Mouse (Mus musculus): ENCODE measurements around the gene Acox3. TPM values are rescaled to one million over a fixed set of nuclear protein-coding genes. Genes with fewer than 3 reads are reported as not detected.

The Acox3 gene
- polyA plus RNA-seq, 1 experiment from 2014 or later = 11.4 TPM

DNA sequence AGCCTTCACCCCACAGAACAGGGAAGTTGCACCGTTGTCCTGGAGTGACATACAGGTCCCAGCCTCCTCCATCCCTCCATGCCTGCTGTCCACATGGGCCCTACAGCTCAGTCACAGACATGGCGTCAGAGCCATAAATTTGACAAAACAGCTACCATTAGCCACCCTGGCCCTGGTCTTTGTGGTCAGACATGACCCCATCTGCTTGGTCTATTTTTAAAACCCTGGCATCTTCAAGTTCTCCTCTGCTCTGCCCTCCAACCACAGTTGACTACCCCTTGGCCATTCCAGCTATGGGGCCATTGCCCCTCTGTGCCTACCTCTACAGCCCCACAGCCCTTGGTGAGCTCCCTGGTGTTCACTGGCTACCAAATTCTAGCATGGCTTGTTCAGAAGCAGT lies 27.1 kb downstream of the Acox3 start:
- Histone ChIP-seq H3K4me3 (ENCODE audit: low read depth, low read length) (no peak overlapping the region), H3K27ac (ENCODE audit: low read depth, low read length) (no peak overlapping the region), H3K9me3 (replicated peaks; ENCODE audit: control insufficient read depth, low read length) (no peaks in the 10 kb centered on the region), H3K9ac (ENCODE audit: low read depth, low read length) (no peak overlapping the region), H3K36me3 (ENCODE audit: control insufficient read depth, insufficient read depth, low read length) (no peaks in the 10 kb centered on the region; the same call in none of the 2 replicates), H3K4me2 (no peak overlapping the region), H3K4me1 (ENCODE audit: control insufficient read depth, insufficient read depth, low read length) (peaks cover 17% of the 10 kb centered on the region), H3K27me3 (ENCODE audit: control insufficient read depth, insufficient read depth, low read length) (peaks cover 2% of the 10 kb centered on the region; the same call in 1 of the 2 replicates)
- 65% methylated on average over 2 of the region's 2 CpGs for WGBS (ENCODE audit: insufficient replicate concordance)
- ATAC-seq (replicated peaks; ENCODE audit: insufficient number of reproducible peaks, low FRiP score, low TSS enrichment) = no peak

DNA sequence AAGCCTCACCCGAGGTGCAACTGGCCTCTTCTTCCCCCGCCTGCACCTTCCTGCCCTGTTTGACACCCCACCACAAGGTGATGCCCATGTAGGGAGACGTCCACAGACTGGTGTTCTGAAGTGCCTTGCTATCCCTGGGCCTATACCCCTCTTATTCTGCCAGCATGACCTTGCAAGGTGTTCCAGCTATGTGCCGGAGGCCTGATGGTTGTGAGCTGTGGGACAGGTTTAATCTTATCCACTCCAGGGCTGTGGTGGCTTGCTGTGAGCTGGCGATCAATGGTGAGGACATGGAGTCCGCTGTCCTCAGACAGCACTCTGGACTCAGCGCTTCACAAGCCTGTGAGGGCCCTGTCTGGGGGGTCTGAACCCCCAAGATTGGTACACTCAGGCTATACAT lies 27.5 kb downstream of the Acox3 start:
- 80% methylated on average over 7 of the region's 7 CpGs for WGBS (ENCODE audit: insufficient replicate concordance)
- H3K4me3 ChIP-seq (ENCODE audit: low read depth, low read length) = no peak overlapping the region
- no peaks in the 10 kb centered on the region for H3K9me3 ChIP-seq (replicated peaks; ENCODE audit: control insufficient read depth, low read length)
- peaks cover 2% of the 10 kb centered on the region; the same call in 1 of the 2 replicates for H3K27me3 ChIP-seq (ENCODE audit: control insufficient read depth, insufficient read depth, low read length)
- H3K9ac ChIP-seq (ENCODE audit: low read depth, low read length) = no peak overlapping the region
- no peak for ATAC-seq (replicated peaks; ENCODE audit: insufficient number of reproducible peaks, low FRiP score, low TSS enrichment)
- H3K27ac ChIP-seq (ENCODE audit: low read depth, low read length) = no peak overlapping the region
- H3K36me3 ChIP-seq (ENCODE audit: control insufficient read depth, insufficient read depth, low read length) = no peaks in the 10 kb centered on the region; the same call in none of the 2 replicates
- H3K4me2 ChIP-seq = no peak overlapping the region
- peaks cover 17% of the 10 kb centered on the region for H3K4me1 ChIP-seq (ENCODE audit: control insufficient read depth, insufficient read depth, low read length)

DNA sequence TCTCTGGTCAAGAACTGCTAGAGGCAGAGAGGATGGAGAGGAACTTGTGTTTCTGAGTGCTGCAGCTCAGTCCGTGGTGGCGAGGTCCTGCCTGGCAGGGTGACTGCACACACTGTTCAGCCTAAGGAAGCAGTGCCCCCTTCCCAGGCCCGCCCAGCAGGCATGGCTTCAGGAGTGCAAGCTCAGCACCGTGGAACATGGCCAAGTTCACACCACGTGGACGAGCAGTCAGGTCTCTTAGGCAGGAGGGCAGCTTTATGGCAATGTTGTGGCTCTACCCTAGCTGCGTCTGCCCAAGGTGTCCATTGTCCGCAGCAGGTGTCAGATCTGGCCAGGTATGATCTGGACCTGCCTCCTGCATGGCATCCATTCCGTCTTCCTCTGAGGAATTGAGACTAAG lies 28.3 kb downstream of the Acox3 start:
- 81% methylated on average over 9 of the region's 9 CpGs for WGBS (ENCODE audit: insufficient replicate concordance)
- H3K27me3 ChIP-seq (ENCODE audit: control insufficient read depth, insufficient read depth, low read length) = 0 out of 2 replicates have a peak, but pooled peaks cover 2% of the 10 kb centered on the region
- no peaks in the 10 kb centered on the region; the same call in none of the 2 replicates for H3K36me3 ChIP-seq (ENCODE audit: control insufficient read depth, insufficient read depth, low read length)
- H3K9me3 ChIP-seq (replicated peaks; ENCODE audit: control insufficient read depth, low read length) = no peaks in the 10 kb centered on the region
- no peak overlapping the region for H3K9ac ChIP-seq (ENCODE audit: low read depth, low read length)
- no peak for ATAC-seq (replicated peaks; ENCODE audit: insufficient number of reproducible peaks, low FRiP score, low TSS enrichment)
- no peak overlapping the region for H3K4me3 ChIP-seq (ENCODE audit: low read depth, low read length)
- H3K27ac ChIP-seq (ENCODE audit: low read depth, low read length) = no peak overlapping the region
- H3K4me1 ChIP-seq (ENCODE audit: control insufficient read depth, insufficient read depth, low read length) = peaks cover 17% of the 10 kb centered on the region
- no peak overlapping the region for H3K4me2 ChIP-seq

DNA sequence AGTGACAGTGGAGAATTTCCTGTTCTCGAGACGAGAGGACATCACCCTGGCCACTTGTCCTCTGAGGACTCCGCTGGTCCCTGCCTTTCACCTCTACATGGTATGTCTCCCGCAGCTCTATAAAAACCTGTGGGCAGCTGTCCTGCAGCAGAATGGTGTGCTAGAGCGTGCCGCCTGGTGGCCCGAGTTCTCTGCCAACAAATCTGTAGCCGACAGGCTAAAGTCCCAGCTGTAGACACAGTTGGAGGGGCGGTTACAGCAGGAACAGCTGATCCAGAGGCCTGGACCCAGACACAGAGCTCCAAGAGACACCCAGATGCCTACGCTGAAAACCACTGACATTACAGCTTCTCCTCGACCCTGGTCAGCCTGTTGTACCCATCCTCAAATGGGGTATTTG lies 29.1 kb downstream of the Acox3 start:
- no peak for ATAC-seq (replicated peaks; ENCODE audit: insufficient number of reproducible peaks, low FRiP score, low TSS enrichment)
- H3K9me3 ChIP-seq (replicated peaks; ENCODE audit: control insufficient read depth, low read length) = no peaks in the 10 kb centered on the region
- no peak overlapping the region for H3K9ac ChIP-seq (ENCODE audit: low read depth, low read length)
- 85% methylated on average over 11 of the region's 11 CpGs for WGBS (ENCODE audit: insufficient replicate concordance)
- H3K27ac ChIP-seq (ENCODE audit: low read depth, low read length) = no peak overlapping the region
- peaks cover 22% of the 10 kb centered on the region for H3K4me1 ChIP-seq (ENCODE audit: control insufficient read depth, insufficient read depth, low read length)
- 0 out of 2 replicates have a peak, but pooled peaks cover 2% of the 10 kb centered on the region for H3K27me3 ChIP-seq (ENCODE audit: control insufficient read depth, insufficient read depth, low read length)
- no peak overlapping the region for H3K4me3 ChIP-seq (ENCODE audit: low read depth, low read length)
- H3K4me2 ChIP-seq = no peak overlapping the region
- H3K36me3 ChIP-seq (ENCODE audit: control insufficient read depth, insufficient read depth, low read length) = no peaks in the 10 kb centered on the region; the same call in none of the 2 replicates

DNA sequence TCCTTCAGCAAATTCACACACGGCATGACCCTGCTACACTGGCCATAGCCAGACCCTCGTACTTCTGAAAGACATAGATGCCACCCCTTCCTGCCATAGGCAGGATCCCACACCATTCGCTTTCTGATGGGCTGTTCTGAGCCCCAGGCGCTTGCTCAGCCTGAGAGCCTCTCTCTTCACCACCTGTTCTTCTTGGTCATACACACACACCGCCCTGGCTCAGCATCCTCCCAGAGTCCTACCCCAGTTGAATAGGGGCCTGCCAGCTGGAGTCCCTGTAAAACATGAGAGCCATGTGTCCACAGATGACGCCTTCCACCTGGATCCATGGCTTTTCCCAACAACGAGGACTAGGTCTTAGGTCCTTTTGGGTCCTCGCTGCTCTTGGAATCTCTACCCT lies 29.9 kb downstream of the Acox3 start:
- Histone ChIP-seq H3K27me3 (ENCODE audit: control insufficient read depth, insufficient read depth, low read length) (0 out of 2 replicates have a peak, but pooled peaks cover 2% of the 10 kb centered on the region), H3K9ac (ENCODE audit: low read depth, low read length) (no peak overlapping the region), H3K27ac (ENCODE audit: low read depth, low read length) (no peak overlapping the region), H3K36me3 (ENCODE audit: control insufficient read depth, insufficient read depth, low read length) (no peaks in the 10 kb centered on the region; the same call in none of the 2 replicates), H3K4me3 (ENCODE audit: low read depth, low read length) (no peak overlapping the region), H3K4me1 (ENCODE audit: control insufficient read depth, insufficient read depth, low read length) (peaks cover 26% of the 10 kb centered on the region), H3K9me3 (replicated peaks; ENCODE audit: control insufficient read depth, low read length) (no peaks in the 10 kb centered on the region), H3K4me2 (no peak overlapping the region)
- no peak for ATAC-seq (replicated peaks; ENCODE audit: insufficient number of reproducible peaks, low FRiP score, low TSS enrichment)
- 83% methylated on average over 8 of the region's 8 CpGs for WGBS (ENCODE audit: insufficient replicate concordance)

DNA sequence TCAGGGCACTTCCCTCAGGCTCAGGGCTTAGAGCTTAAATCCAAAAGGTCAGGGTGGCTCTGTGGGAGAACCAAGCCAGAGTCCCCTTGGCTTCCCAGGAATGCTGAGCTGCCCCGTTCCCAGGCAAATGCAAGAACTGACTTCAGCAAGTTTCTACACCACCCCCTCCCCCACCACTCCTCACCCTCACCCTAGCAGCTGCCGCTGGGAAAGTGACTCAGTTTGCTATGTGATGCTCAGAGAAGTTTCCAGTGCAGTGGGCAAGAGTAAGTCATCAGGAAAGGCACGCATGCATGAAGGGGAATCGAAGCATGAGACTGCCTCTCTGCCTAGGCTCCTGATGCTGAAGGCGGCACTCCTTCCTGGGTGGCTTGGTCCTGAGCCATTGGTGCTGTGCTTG lies 34.1 kb downstream of the Acox3 start:
- H3K27me3 ChIP-seq (ENCODE audit: control insufficient read depth, insufficient read depth, low read length) = no peaks in the 10 kb centered on the region
- 45% methylated on average over 5 of the region's 5 CpGs for WGBS (ENCODE audit: insufficient replicate concordance)
- ATAC-seq (replicated peaks; ENCODE audit: insufficient number of reproducible peaks, low FRiP score, low TSS enrichment) = no peak
- H3K36me3 ChIP-seq (ENCODE audit: control insufficient read depth, insufficient read depth, low read length) = no peaks in the 10 kb centered on the region
- H3K4me1 ChIP-seq (ENCODE audit: control insufficient read depth, insufficient read depth, low read length) = peaks cover 30% of the 10 kb centered on the region
- no peak overlapping the region for H3K27ac ChIP-seq (ENCODE audit: low read depth, low read length)
- no peak overlapping the region for H3K4me3 ChIP-seq (ENCODE audit: low read depth, low read length)
- H3K9me3 ChIP-seq (replicated peaks; ENCODE audit: control insufficient read depth, low read length) = no peaks in the 10 kb centered on the region
- no peak overlapping the region for H3K9ac ChIP-seq (ENCODE audit: low read depth, low read length)
- no peak overlapping the region for H3K4me2 ChIP-seq

DNA sequence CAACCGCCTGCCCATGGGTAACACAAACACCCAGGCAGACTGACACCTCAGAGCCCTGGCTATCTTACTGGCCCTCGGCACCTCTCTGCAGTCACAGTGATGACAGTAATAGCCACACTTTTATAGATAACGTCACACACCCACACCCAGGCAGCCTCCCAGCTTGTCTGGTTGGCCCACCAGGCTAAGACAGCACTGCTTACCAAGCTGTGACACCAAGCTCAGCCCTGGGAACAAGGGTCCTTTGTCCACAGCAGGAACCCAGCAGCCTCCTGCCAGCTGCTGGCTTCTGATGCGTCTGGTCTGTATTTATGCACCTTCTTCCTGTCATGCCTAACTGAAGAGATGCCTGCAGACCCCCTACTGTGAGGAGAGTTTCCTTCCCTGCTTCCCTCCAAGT lies 38.3 kb downstream of the Acox3 start:
- peaks cover 3% of the 10 kb centered on the region; the same call in 1 of the 2 replicates for H3K27me3 ChIP-seq (ENCODE audit: control insufficient read depth, insufficient read depth, low read length)
- 0 out of 2 replicates have a peak, but pooled peaks have one; percentile 56 for ATAC-seq (replicated peaks; ENCODE audit: insufficient number of reproducible peaks, low FRiP score, low TSS enrichment)

DNA sequence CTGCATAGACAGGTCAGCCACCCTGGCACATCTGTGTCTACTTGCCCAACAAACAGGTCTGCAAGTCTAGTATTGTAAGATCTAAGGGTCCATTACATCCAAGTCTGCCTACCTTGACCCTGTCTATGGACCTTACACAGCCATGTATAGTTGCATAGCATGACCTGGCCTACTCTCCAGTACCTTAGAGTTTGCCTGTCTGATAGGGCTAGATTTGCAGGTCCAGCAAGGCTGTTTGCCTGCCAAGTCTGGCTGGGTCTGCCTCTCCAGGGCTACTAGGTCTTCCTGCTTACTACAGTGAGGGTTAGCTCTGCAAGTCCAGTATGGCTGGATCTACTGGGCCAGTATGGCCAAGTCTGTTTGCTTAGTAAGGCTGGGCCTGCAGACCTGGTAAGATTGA lies 41.0 kb downstream of the Acox3 start:
- ATAC-seq (replicated peaks; ENCODE audit: insufficient number of reproducible peaks, low FRiP score, low TSS enrichment) = no peak
- H3K4me3 ChIP-seq (ENCODE audit: low read depth, low read length) = no peak overlapping the region
- no peak overlapping the region for H3K9ac ChIP-seq (ENCODE audit: low read depth, low read length)
- H3K27ac ChIP-seq (ENCODE audit: low read depth, low read length) = no peak overlapping the region
- no peak overlapping the region for H3K4me2 ChIP-seq
- H3K27me3 ChIP-seq (ENCODE audit: control insufficient read depth, insufficient read depth, low read length) = peaks cover 3% of the 10 kb centered on the region; the same call in 1 of the 2 replicates
- no peaks in the 10 kb centered on the region for H3K9me3 ChIP-seq (replicated peaks; ENCODE audit: control insufficient read depth, low read length)
- H3K4me1 ChIP-seq (ENCODE audit: control insufficient read depth, insufficient read depth, low read length) = peaks cover 19% of the 10 kb centered on the region
- no peaks in the 10 kb centered on the region for H3K36me3 ChIP-seq (ENCODE audit: control insufficient read depth, insufficient read depth, low read length)

More for the DNA sequence above, 38.3 kb downstream of the Acox3 start:
- H3K27ac ChIP-seq (ENCODE audit: low read depth, low read length) = 0 out of 2 replicates have a peak overlapping the region, but pooled peaks have one; percentile 8
- no peak overlapping the region for H3K4me3 ChIP-seq (ENCODE audit: low read depth, low read length)
- H3K9ac ChIP-seq (ENCODE audit: low read depth, low read length) = no peak overlapping the region
- peaks cover 31% of the 10 kb centered on the region for H3K4me1 ChIP-seq (ENCODE audit: control insufficient read depth, insufficient read depth, low read length)
- no peaks in the 10 kb centered on the region for H3K9me3 ChIP-seq (replicated peaks; ENCODE audit: control insufficient read depth, low read length)
- no peaks in the 10 kb centered on the region for H3K36me3 ChIP-seq (ENCODE audit: control insufficient read depth, insufficient read depth, low read length)
- 14% methylated on average over 4 of the region's 4 CpGs for WGBS (ENCODE audit: insufficient replicate concordance)
- H3K4me2 ChIP-seq = no peak overlapping the region

DNA sequence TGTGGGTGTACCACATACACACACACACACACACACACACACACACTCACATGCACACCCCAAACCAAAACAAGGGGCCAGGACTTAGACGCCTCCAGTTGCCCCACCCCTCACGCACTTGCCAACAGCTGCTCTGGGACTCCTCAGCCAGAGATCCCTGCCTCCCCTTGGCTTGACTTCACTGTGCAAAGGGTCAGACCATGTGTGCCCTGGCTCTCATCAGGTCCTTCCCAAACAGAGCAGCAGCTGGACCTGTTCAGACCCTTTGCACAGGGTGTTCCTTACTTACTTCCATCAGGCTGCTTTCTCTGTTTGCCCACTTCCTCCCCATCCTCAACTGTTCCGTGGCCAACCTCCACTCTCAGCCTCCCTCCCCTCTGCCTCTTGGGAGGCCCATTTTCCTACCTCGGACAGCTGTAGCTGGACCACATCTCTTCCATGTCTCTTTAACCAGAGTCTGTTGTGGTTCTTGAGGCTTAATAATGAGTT lies 42.0 kb downstream of the Acox3 start:
- 54% methylated on average over 4 of the region's 4 CpGs for WGBS (ENCODE audit: insufficient replicate concordance)
- Histone ChIP-seq H3K9ac (ENCODE audit: low read depth, low read length) (no peak overlapping the region), H3K27me3 (ENCODE audit: control insufficient read depth, insufficient read depth, low read length) (peaks cover 3% of the 10 kb centered on the region; the same call in 1 of the 2 replicates), H3K36me3 (ENCODE audit: control insufficient read depth, insufficient read depth, low read length) (no peaks in the 10 kb centered on the region), H3K27ac (ENCODE audit: low read depth, low read length) (no peak overlapping the region), H3K4me1 (ENCODE audit: control insufficient read depth, insufficient read depth, low read length) (peaks cover 19% of the 10 kb centered on the region), H3K4me3 (ENCODE audit: low read depth, low read length) (no peak overlapping the region), H3K9me3 (replicated peaks; ENCODE audit: control insufficient read depth, low read length) (no peaks in the 10 kb centered on the region), H3K4me2 (no peak overlapping the region)
- ATAC-seq (replicated peaks; ENCODE audit: insufficient number of reproducible peaks, low FRiP score, low TSS enrichment) = no peak

All from heart, embryonic 11.5 days (tissue).